Mouse (Mus musculus): ENCODE measurements around the gene Rhbdd1. TPM values are rescaled to one million over a fixed set of nuclear protein-coding genes. Genes with fewer than 3 reads are reported as not detected.
A peak's percentile ranks its signal among the peaks of the same experiment; 100 is the strongest.

The Rhbdd1 gene
- polyA plus RNA-seq, 1 experiment from 2014 or later, result 3.2 TPM

DNA sequence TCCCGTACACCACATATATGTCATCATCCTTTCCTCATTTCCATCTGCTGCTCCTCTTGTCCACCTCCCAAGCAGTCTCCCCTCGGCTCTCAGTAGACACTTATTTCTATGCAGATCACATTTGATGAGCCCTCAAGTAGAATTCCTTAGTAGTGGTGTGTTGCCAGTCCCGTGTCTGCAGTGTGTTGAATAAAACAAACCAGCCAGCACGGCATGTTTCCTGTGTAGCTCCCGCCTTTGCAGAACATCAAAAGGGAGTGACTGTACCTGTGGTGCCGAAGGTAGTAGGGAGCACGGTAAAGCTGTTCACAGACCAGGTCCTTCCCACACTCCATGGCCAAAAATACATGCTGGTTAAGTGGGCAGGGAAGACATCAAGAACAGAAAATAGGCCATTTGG is 47.8 kb downstream of the Rhbdd1 start:
- Histone ChIP-seq H3K27me3 (ENCODE audit: control insufficient read depth, insufficient read depth, low read length) (no peaks in the 10 kb centered on the region), H3K4me3 (replicated peaks; ENCODE audit: low read depth, low read length) (no peak overlapping the region), H3K9ac (replicated peaks; ENCODE audit: low read length) (no peak overlapping the region), H3K36me3 (ENCODE audit: control insufficient read depth, insufficient read depth, low read length) (no peaks in the 10 kb centered on the region), H3K4me2 (ENCODE audit: low read length) (no peak overlapping the region), H3K9me3 (ENCODE audit: control insufficient read depth, low read length) (no peaks in the 10 kb centered on the region), H3K4me1 (ENCODE audit: control insufficient read depth, insufficient read depth, low read length) (no peaks in the 10 kb centered on the region; the same call in 1 of the 2 replicates), H3K27ac (replicated peaks; ENCODE audit: low read depth, low read length) (no peak overlapping the region)
- DNase-seq, result peak; percentile 46
- 58% methylated on average over 7 of the region's 7 CpGs for WGBS
- ATAC-seq (ENCODE audit: low FRiP score, low TSS enrichment), result no peak

DNA sequence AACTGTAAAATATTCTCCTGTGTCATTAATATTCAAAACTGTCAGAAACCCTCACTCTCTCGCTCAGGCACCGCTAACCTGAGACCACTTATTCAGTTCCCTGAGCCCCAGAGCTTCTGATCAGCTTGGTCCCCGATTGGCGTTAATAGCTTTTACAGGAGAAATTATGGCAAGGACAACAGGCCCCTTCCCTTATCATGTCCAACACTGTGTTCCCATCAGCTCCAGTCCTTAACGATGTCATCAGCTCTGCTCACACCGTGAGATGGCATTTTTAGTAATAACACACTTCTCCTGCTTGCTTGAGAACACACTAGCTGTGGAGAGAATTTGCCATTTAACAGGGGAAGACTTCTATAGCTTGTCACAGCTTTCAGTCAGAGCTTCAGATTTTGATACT is 48.2 kb downstream of the Rhbdd1 start:
- no peaks in the 10 kb centered on the region for H3K9me3 ChIP-seq (ENCODE audit: control insufficient read depth, low read length)
- H3K9ac ChIP-seq (replicated peaks; ENCODE audit: low read length), result no peak overlapping the region
- WGBS, result 42% methylated on average over 6 of the region's 6 CpGs
- no peak overlapping the region for H3K4me3 ChIP-seq (replicated peaks; ENCODE audit: low read depth, low read length)
- DNase-seq (peak; percentile 13), ATAC-seq (ENCODE audit: low FRiP score, low TSS enrichment) (peak; percentile 31; the same call in 1 of the 2 replicates)
- H3K4me1 ChIP-seq (ENCODE audit: control insufficient read depth, insufficient read depth, low read length), result no peaks in the 10 kb centered on the region; the same call in 1 of the 2 replicates
- no peaks in the 10 kb centered on the region for H3K27me3 ChIP-seq (ENCODE audit: control insufficient read depth, insufficient read depth, low read length)
- H3K4me2 ChIP-seq (ENCODE audit: low read length), result no peak overlapping the region
- 0 out of 2 replicates have a peak overlapping the region, but pooled peaks have one; percentile 4 for H3K27ac ChIP-seq (replicated peaks; ENCODE audit: low read depth, low read length)
- no peaks in the 10 kb centered on the region for H3K36me3 ChIP-seq (ENCODE audit: control insufficient read depth, insufficient read depth, low read length)

DNA sequence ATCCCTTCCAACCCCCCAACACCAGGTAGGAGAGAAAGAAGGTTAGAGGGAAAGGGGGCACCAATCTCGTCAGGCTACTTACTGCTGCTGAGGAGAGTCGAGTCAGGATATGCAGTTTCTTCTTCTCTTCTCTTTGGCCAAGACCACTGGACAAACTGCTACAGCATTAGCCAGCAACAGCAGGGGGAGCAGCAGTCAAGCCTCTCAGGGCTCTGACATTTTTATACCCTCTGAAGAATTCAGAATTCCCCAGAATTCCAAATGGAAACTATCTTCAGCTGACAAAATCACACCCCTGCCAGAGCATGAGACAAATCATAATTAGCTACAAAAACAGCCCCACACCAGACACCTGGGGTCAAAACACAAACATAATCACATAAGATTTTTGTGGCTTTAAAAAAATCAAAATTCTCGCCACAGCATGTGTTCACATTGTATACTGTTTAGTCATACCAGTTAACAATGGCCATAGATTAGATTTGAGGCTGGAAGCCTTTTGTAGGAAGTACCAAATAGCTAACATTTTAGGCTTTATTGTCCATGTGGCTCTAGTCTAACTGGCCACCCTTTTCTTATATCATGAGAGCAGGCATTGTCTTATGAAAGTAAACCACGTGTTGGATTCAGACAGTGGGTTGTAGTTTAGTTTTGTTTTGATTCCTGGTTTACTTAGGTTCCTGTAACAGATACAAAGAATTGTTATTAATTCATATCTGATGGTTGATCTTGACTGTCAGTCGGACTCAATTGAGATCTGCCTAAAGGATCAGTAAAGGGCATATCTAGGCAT is 55.6 kb downstream of the Rhbdd1 start:
- Histone ChIP-seq H3K27ac (replicated peaks; ENCODE audit: low read depth, low read length) (no peak overlapping the region), H3K27me3 (ENCODE audit: control insufficient read depth, insufficient read depth, low read length) (no peaks in the 10 kb centered on the region), H3K4me2 (ENCODE audit: low read length) (no peak overlapping the region), H3K9ac (replicated peaks; ENCODE audit: low read length) (no peak overlapping the region), H3K36me3 (ENCODE audit: control insufficient read depth, insufficient read depth, low read length) (no peaks in the 10 kb centered on the region), H3K9me3 (ENCODE audit: control insufficient read depth, low read length) (no peaks in the 10 kb centered on the region), H3K4me1 (ENCODE audit: control insufficient read depth, insufficient read depth, low read length) (no peaks in the 10 kb centered on the region), H3K4me3 (replicated peaks; ENCODE audit: low read depth, low read length) (no peak overlapping the region)
- no peak for DNase-seq
- no peak for ATAC-seq (ENCODE audit: low FRiP score, low TSS enrichment)
- 84% methylated on average over 5 of the region's 5 CpGs for WGBS

DNA sequence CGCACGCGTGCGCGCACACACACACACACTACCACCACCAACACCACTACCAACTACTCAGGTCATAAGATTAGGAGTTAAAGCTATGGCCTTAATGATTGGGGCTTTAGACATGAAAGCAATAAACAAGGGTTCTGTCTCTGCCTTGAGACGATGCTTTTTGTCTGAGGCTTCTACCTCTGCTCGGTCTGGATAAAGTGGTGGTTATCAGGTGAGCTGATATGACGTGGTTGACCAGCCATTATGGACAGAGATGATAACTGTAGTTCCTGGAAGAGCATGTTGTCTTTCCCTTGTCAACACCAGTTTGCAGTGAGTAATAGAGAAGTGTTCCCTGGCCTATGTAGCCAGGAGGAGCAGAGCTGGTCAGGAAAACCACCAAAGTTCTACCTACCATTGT is 57.7 kb downstream of the Rhbdd1 start:
- ATAC-seq (ENCODE audit: low FRiP score, low TSS enrichment) (no peak), DNase-seq (no peak)
- Histone ChIP-seq H3K4me1 (ENCODE audit: control insufficient read depth, insufficient read depth, low read length) (no peaks in the 10 kb centered on the region), H3K9ac (replicated peaks; ENCODE audit: low read length) (no peak overlapping the region), H3K27ac (replicated peaks; ENCODE audit: low read depth, low read length) (no peak overlapping the region), H3K9me3 (ENCODE audit: control insufficient read depth, low read length) (no peaks in the 10 kb centered on the region), H3K27me3 (ENCODE audit: control insufficient read depth, insufficient read depth, low read length) (no peaks in the 10 kb centered on the region), H3K4me2 (ENCODE audit: low read length) (no peak overlapping the region), H3K36me3 (ENCODE audit: control insufficient read depth, insufficient read depth, low read length) (no peaks in the 10 kb centered on the region), H3K4me3 (replicated peaks; ENCODE audit: low read depth, low read length) (no peak overlapping the region)
- 96% methylated on average over 8 of the region's 8 CpGs for WGBS

DNA sequence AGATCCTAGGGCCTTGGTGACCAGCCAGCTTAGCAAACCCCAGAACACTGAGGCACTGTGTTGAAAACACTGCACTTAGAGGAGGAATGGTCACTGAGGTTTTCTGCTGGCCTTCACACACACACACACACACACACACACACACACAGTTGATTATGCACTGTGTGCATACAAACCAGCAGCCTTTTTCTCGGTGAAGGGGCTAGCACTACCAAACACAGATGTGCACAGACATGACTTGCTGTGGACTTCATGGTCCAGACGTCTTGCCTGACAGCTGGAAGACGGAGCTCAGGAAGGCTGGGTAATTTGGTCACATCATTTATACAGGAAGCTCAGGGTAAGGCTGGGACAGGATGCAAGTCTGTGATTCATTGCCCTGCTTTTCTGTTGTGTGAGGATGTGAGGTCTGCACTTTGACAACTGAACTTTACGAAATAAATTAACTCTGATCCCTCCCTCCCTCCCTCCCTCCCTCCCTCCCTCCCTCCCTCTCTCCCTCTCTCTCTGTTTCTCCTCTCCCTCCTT is 58.6 kb downstream of the Rhbdd1 start:
- H3K4me1 ChIP-seq (ENCODE audit: control insufficient read depth, insufficient read depth, low read length), result no peaks in the 10 kb centered on the region
- WGBS, result 62% methylated on average over 4 of the region's 4 CpGs
- no peak overlapping the region for H3K27ac ChIP-seq (replicated peaks; ENCODE audit: low read depth, low read length)
- H3K36me3 ChIP-seq (ENCODE audit: control insufficient read depth, insufficient read depth, low read length), result no peaks in the 10 kb centered on the region
- H3K27me3 ChIP-seq (ENCODE audit: control insufficient read depth, insufficient read depth, low read length), result no peaks in the 10 kb centered on the region
- H3K9ac ChIP-seq (replicated peaks; ENCODE audit: low read length), result no peak overlapping the region
- H3K4me3 ChIP-seq (replicated peaks; ENCODE audit: low read depth, low read length), result no peak overlapping the region
- ATAC-seq (ENCODE audit: low FRiP score, low TSS enrichment), result no peak
- no peaks in the 10 kb centered on the region for H3K9me3 ChIP-seq (ENCODE audit: control insufficient read depth, low read length)
- no peak overlapping the region for H3K4me2 ChIP-seq (ENCODE audit: low read length)
- DNase-seq, result no peak

DNA sequence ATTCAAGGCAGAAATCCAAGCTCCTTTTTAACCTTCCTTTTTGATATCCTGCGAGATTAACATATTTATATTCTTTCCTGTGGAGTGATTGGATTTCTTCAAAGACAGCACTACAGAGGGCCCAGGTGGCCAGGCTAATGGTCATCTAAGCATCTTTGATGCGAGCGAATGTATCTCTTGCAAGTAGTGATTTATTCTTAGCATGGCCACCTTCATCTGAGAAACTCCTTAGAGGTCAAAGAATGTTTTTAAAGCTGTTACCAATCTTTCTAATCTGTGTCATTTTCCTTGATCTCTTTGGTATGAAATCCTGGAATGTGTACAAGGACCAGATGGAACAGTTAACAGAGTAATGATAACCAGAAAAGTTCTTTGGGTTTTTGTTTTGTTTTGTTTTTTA is 59.2 kb downstream of the Rhbdd1 start:
- no peak for ATAC-seq (ENCODE audit: low FRiP score, low TSS enrichment)
- H3K27ac ChIP-seq (replicated peaks; ENCODE audit: low read depth, low read length), result no peak overlapping the region
- no peaks in the 10 kb centered on the region for H3K27me3 ChIP-seq (ENCODE audit: control insufficient read depth, insufficient read depth, low read length)
- no peak overlapping the region for H3K9ac ChIP-seq (replicated peaks; ENCODE audit: low read length)
- H3K36me3 ChIP-seq (ENCODE audit: control insufficient read depth, insufficient read depth, low read length), result no peaks in the 10 kb centered on the region
- H3K9me3 ChIP-seq (ENCODE audit: control insufficient read depth, low read length), result no peaks in the 10 kb centered on the region
- no peaks in the 10 kb centered on the region for H3K4me1 ChIP-seq (ENCODE audit: control insufficient read depth, insufficient read depth, low read length)
- no peak overlapping the region for H3K4me2 ChIP-seq (ENCODE audit: low read length)
- WGBS, result 71% methylated on average over 3 of the region's 3 CpGs
- no peak overlapping the region for H3K4me3 ChIP-seq (replicated peaks; ENCODE audit: low read depth, low read length)
- DNase-seq, result no peak

DNA sequence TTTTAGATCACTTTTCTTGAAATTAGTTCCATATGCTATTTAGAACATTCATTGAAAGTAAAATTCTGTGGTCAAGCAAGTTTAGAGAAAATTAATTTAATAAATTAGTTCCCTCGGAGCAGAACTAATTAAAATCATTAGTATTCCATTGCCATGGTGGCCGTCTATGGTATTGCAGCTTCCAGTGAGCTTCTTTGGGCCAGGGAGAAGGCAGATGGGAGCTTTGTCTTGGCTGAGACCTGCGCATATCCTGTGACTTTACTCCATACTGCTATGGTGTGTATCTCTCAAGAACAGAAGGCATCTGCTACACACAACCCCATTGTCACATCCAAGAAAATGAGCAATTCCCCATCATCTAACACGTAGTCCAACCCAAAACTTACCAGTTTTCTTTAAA is 65.7 kb downstream of the Rhbdd1 start:
- no peak overlapping the region for H3K4me2 ChIP-seq (ENCODE audit: low read length)
- no peaks in the 10 kb centered on the region for H3K27me3 ChIP-seq (ENCODE audit: control insufficient read depth, insufficient read depth, low read length)
- 66% methylated on average over 4 of the region's 4 CpGs for WGBS
- ATAC-seq (ENCODE audit: low FRiP score, low TSS enrichment) (no peak), DNase-seq (no peak)
- H3K4me3 ChIP-seq (replicated peaks; ENCODE audit: low read depth, low read length), result no peak overlapping the region
- H3K27ac ChIP-seq (replicated peaks; ENCODE audit: low read depth, low read length), result no peak overlapping the region
- H3K9me3 ChIP-seq (ENCODE audit: control insufficient read depth, low read length), result no peaks in the 10 kb centered on the region
- no peak overlapping the region for H3K9ac ChIP-seq (replicated peaks; ENCODE audit: low read length)
- H3K4me1 ChIP-seq (ENCODE audit: control insufficient read depth, insufficient read depth, low read length), result peaks cover 11% of the 10 kb centered on the region
- no peaks in the 10 kb centered on the region for H3K36me3 ChIP-seq (ENCODE audit: control insufficient read depth, insufficient read depth, low read length)

DNA sequence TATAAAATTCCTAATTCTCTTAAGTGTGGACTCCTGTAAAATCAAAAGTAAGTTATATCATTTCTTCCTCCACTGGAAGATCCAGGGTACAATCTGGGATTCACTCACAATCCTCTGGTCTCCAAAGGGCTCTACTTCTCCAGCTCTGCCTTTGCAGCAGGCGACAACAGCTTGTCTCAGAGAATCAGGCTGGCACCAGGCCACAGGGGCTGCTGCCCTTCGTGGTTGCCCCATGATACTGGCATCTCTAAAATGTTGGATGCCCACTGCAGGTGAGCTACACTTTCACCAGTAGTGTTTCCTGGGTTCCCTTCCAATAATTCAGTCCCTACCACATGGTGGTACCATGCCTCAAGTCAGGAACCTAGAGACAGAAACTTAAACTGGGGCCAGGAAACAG is 67.9 kb downstream of the Rhbdd1 start:
- no peak for DNase-seq
- H3K4me2 ChIP-seq (ENCODE audit: low read length), result no peak overlapping the region
- ATAC-seq (ENCODE audit: low FRiP score, low TSS enrichment), result no peak
- H3K4me1 ChIP-seq (ENCODE audit: control insufficient read depth, insufficient read depth, low read length), result peaks cover 13% of the 10 kb centered on the region
- no peaks in the 10 kb centered on the region for H3K9me3 ChIP-seq (ENCODE audit: control insufficient read depth, low read length)
- H3K36me3 ChIP-seq (ENCODE audit: control insufficient read depth, insufficient read depth, low read length), result no peaks in the 10 kb centered on the region
- 85% methylated on average over 2 of the region's 2 CpGs for WGBS
- H3K27ac ChIP-seq (replicated peaks; ENCODE audit: low read depth, low read length), result no peak overlapping the region
- no peak overlapping the region for H3K4me3 ChIP-seq (replicated peaks; ENCODE audit: low read depth, low read length)
- no peaks in the 10 kb centered on the region for H3K27me3 ChIP-seq (ENCODE audit: control insufficient read depth, insufficient read depth, low read length)
- H3K9ac ChIP-seq (replicated peaks; ENCODE audit: low read length), result no peak overlapping the region

DNA sequence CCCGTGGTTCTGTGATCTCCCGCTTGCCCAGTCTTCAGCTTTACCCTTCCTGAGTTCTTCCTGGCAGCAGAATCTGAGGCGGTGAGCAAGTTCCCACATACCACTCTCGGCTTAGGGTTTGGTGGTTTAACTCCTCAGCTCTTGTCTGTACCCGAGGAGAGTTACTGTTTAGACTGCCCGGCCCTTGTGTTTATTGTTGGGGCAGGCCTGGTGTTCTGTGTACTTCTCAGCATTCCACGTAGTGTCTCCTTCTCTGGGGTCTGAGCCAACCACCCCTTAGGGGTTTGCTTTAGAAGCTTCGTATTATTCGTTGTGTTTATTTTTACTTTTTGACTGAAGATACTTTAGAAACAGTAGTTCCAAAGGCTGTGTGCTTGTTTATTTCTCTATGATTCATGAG is 68.8 kb downstream of the Rhbdd1 start:
- H3K27me3 ChIP-seq (ENCODE audit: control insufficient read depth, insufficient read depth, low read length), result no peaks in the 10 kb centered on the region
- ATAC-seq (ENCODE audit: low FRiP score, low TSS enrichment), result no peak
- H3K4me2 ChIP-seq (ENCODE audit: low read length), result no peak overlapping the region
- no peaks in the 10 kb centered on the region for H3K9me3 ChIP-seq (ENCODE audit: control insufficient read depth, low read length)
- H3K36me3 ChIP-seq (ENCODE audit: control insufficient read depth, insufficient read depth, low read length), result no peaks in the 10 kb centered on the region
- H3K27ac ChIP-seq (replicated peaks; ENCODE audit: low read depth, low read length), result no peak overlapping the region
- H3K4me3 ChIP-seq (replicated peaks; ENCODE audit: low read depth, low read length), result no peak overlapping the region
- H3K4me1 ChIP-seq (ENCODE audit: control insufficient read depth, insufficient read depth, low read length), result peaks cover 13% of the 10 kb centered on the region
- 62% methylated on average over 9 of the region's 9 CpGs for WGBS
- no peak overlapping the region for H3K9ac ChIP-seq (replicated peaks; ENCODE audit: low read length)
- DNase-seq, result no peak
